Mouse (Mus musculus): Measurements from ENCODE around the gene Scn8a. TPM values are rescaled to one million over a fixed set of nuclear protein-coding genes. Genes with fewer than 3 reads are reported as not detected.
"Not testable (repeated sequence)": the region's sequence is repeated elsewhere in the genome, so short reads cannot be mapped to it uniquely, and the experiment has no call there.

The Scn8a gene
- 2.1 and 2.6 TPM in 2 replicates for polyA plus RNA-seq (2015; fragmentation: Nextera tagmentation; extraction: Ambion mirVana)

DNA sequence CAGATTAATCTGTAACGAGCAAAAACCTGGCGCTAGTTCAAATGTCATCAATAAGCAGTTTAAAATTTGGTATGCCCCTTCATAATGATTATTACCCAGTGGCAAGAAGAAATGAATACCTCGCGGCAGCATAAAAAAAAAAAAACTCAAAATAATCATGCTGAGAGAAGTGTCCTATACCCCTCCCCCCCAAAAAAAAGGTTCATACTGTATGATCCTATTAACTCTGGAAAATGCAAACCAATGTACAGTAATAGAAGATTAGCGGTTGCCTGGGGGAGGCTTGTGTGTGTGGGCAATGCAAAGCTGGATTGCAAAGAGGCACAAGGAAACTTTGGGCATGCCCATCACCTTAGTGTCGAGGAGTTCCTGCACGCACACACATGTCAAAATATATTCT, at the start of gene Scn8a:
Gene Scn8a (plus strand): TSS at position 301 of the 400 bp plus-strand sequence.
- peak within 1 kb of the TSS; percentile 92 for H3K4me2 ChIP-seq (replicated peaks)
- 76% methylated on average over 7 of the region's 7 CpGs for WGBS
- peaks cover 32% of the 10 kb centered on the region for H3K27me3 ChIP-seq (replicated peaks)
- peaks cover 15% of the 10 kb centered on the region for H3K4me1 ChIP-seq (replicated peaks)
- ATAC-seq, result no peak
- no peak within 1 kb of the TSS for H3K27ac ChIP-seq
- peak within 1 kb of the TSS; percentile 32; the same call in 1 of the 2 replicates for H3K9ac ChIP-seq
- H3K36me3 ChIP-seq, result no peaks in the 10 kb centered on the region
- H3K9me3 ChIP-seq, result no peaks in the 10 kb centered on the region
- peak within 1 kb of the TSS; percentile 69 for H3K4me3 ChIP-seq (replicated peaks)

DNA sequence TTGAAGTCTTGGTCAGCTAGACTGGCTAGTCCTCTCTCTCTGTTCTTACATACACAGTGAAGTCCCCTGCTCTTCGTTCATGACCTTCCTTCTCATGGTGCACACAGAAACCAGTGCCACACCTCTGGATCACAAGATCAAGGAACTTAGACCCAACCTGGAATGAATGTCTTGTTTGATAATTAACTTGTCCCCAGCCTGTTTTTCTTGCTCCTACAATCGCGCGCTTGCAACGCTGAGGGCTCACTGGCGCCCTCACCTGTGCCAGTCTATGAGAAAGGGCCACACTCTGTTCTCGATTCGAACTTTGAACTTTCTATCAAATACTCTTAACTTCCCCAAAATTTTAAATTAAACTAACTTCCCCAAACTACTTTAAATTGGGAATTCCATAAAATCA, 47.8 kb upstream of the Scn8a start:
- 0 out of 2 replicates have a peak overlapping the region, but pooled peaks have one; percentile 11 for H3K4me2 ChIP-seq (replicated peaks)

DNA sequence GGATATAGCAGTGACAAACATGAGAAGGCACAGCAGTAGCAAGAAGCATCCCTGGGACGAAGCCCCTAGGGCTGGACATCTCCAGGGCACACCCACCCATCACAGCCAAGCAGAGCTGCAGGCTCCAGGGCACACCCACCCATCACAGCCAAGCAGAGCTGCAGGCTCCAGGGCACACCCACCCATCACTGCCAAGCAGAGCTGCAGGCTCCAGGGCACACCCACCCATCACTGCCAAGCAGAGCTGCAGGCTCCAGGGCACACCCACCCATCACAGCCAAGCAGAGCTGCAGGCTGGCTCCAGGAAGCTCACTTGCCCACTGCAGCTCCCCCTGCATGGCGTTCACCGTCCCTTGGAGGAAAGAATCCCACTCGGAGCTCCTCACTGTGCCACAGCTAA, 47.3 kb upstream of the Scn8a start:
- H3K27me3 ChIP-seq (replicated peaks); H3K27ac ChIP-seq; H3K9ac ChIP-seq; H3K4me3 ChIP-seq (replicated peaks); H3K4me2 ChIP-seq (replicated peaks); H3K9me3 ChIP-seq; H3K36me3 ChIP-seq; ATAC-seq; H3K4me1 ChIP-seq (replicated peaks): not testable (repeated sequence)
- 71% methylated on average over 4 of the region's 4 CpGs for WGBS

More for the DNA sequence above, 47.8 kb upstream of the Scn8a start:
- peak overlapping the region; percentile 77 for H3K27ac ChIP-seq
- peaks cover 5% of the 10 kb centered on the region for H3K4me1 ChIP-seq (replicated peaks)
- no peak overlapping the region for H3K9ac ChIP-seq
- 48% methylated on average over 8 of the region's 8 CpGs for WGBS
- no peak overlapping the region for H3K4me3 ChIP-seq (replicated peaks)
- ATAC-seq, result peak; percentile 83
- no peaks in the 10 kb centered on the region for H3K27me3 ChIP-seq (replicated peaks)
- no peaks in the 10 kb centered on the region for H3K9me3 ChIP-seq
- no peaks in the 10 kb centered on the region for H3K36me3 ChIP-seq

DNA sequence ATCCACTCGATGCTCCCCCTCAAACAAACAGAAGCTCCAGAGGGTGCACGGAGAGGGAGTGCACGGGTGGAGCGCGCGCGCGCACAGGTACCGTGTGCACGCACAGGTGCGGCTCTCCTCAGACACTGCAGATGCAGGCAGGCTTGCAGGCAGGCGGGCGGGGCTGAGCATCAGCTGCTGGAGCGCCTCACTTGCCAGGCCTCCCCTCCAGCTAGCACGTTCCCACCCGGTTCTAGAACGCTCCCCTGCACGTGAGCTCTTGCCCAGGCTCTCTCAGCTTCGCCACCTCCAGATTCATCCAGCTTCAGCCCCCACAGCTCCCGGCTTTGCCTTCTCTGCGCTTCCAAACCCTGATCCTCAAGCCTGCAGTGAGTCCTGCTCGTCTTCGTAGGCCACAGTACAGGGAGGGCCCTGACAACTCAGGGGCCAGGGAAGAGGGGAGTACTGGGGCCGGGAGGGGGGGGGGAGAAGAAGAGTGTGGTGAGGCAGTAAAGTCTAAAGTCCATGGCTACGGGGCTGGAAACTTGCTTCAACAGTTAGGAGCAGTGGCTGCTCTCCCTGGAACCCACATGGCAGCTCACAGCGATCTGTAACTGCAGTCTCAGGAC, 44.3 kb upstream of the Scn8a start:
- no peaks in the 10 kb centered on the region for H3K36me3 ChIP-seq
- H3K4me2 ChIP-seq (replicated peaks), result peak overlapping the region; percentile 53
- H3K4me3 ChIP-seq (replicated peaks), result no peak overlapping the region; the same call in 1 of the 2 replicates
- H3K9ac ChIP-seq, result no peak overlapping the region
- no peaks in the 10 kb centered on the region for H3K9me3 ChIP-seq
- H3K27me3 ChIP-seq (replicated peaks), result no peaks in the 10 kb centered on the region
- peak; percentile 65 for ATAC-seq
- peaks cover 5% of the 10 kb centered on the region for H3K4me1 ChIP-seq (replicated peaks)
- WGBS, result 13% methylated on average over 26 of the region's 26 CpGs
- peak overlapping the region; percentile 4; the same call in 1 of the 2 replicates for H3K27ac ChIP-seq

DNA sequence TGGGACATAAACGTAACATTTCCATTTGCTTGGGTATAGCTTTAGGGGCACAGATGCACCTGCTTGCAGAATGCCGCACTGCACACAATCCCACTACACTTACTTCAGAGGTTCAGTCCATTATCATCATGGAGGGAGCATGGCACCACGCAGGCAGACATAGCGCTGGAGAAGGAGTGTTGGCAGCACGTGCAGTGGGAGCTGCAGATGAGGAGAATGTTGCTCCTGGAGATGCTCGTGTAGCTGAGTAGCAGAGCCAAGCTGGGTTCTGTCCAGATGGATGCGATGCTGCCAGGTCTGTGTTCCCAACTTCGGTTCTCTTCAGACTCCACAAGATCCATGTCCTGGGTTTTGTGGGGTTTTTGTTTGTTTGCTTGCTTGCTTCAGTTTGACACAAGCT, 43.6 kb upstream of the Scn8a start:
- Histone ChIP-seq H3K36me3 (no peaks in the 10 kb centered on the region), H3K9me3 (no peaks in the 10 kb centered on the region), H3K27me3 (replicated peaks) (no peaks in the 10 kb centered on the region), H3K4me3 (replicated peaks) (no peak overlapping the region), H3K9ac (no peak overlapping the region), H3K4me1 (replicated peaks) (peaks cover 5% of the 10 kb centered on the region), H3K27ac (no peak overlapping the region), H3K4me2 (replicated peaks) (peak overlapping the region; percentile 53; the same call in 1 of the 2 replicates)
- ATAC-seq, result no peak
- 84% methylated on average over 8 of the region's 8 CpGs for WGBS

DNA sequence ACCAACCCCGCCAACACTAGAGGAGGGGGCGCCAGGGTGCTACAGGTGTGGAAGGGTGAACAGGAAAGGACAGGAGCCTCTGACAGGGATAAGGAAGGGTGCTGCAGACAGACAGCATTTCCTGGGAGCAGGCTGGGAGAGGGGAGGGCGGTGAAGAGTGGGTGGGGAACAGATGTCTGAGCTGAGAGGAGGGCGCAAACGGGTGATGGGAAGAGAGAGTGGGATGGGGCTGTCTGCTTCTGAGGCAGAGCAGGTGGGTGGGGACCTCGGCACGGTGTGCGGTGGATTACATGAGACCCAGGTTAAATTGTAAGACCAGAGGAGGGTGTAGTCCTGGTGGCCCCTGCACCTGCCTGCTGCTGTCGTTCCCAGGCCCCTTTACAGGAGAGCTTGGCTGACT, 39.9 kb upstream of the Scn8a start:
- Histone ChIP-seq H3K4me2 (replicated peaks) (no peak overlapping the region), H3K9me3 (no peaks in the 10 kb centered on the region), H3K4me3 (replicated peaks) (no peak overlapping the region), H3K4me1 (replicated peaks) (peaks cover 5% of the 10 kb centered on the region), H3K27ac (no peak overlapping the region; the same call in 1 of the 2 replicates), H3K9ac (no peak overlapping the region), H3K36me3 (no peaks in the 10 kb centered on the region), H3K27me3 (replicated peaks) (no peaks in the 10 kb centered on the region)
- ATAC-seq, result peak; percentile 48
- 67% methylated on average over 9 of the region's 9 CpGs for WGBS

DNA sequence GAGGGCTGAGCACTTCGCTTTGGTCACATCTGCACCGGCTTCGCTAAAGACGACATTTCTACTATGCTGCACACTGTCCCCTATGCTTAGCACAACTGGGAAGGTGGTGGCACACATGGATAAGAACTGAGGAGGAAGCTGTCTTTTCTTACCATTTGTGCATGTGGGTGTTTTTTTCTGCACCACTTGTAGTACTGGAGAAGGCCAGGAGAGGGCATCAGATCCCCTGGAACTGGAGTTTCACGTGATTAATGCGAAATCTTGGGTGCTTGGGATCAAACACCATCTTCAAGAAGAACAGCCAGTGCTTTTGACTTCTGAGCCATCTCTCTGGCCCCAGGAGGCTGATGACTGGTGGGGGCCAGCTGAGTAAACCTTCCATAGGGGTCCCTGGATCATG, 39.0 kb upstream of the Scn8a start:
- Histone ChIP-seq H3K4me1 (replicated peaks) (no peaks in the 10 kb centered on the region), H3K27me3 (replicated peaks) (no peaks in the 10 kb centered on the region), H3K27ac (no peak overlapping the region), H3K36me3 (no peaks in the 10 kb centered on the region), H3K9ac (no peak overlapping the region), H3K9me3 (no peaks in the 10 kb centered on the region), H3K4me3 (replicated peaks) (no peak overlapping the region), H3K4me2 (replicated peaks) (no peak overlapping the region)
- 61% methylated on average over 6 of the region's 6 CpGs for WGBS
- no peak for ATAC-seq

DNA sequence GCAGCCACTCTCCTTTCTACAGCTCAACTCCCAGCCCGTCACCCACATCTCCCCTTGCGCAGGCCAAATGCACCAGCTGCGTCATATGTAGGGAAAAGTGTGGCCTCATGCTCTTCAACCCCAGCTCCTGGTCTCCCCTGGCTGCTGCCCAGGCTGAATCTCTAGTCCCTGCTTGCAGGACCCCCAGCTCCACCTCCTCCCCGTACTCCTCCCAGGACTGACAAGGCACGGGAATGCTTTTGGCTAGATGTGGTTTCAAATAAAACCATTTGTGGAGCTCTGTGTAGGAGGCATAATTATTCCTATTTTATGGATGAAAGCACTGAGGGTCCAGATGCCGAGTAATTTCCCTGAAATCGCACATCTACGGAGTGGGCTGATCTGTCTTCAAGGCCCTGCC, 37.5 kb upstream of the Scn8a start:
- Histone ChIP-seq H3K36me3 (no peaks in the 10 kb centered on the region), H3K27ac (no peak overlapping the region), H3K9me3 (no peaks in the 10 kb centered on the region), H3K4me2 (replicated peaks) (no peak overlapping the region), H3K4me3 (replicated peaks) (no peak overlapping the region), H3K4me1 (replicated peaks) (no peaks in the 10 kb centered on the region), H3K27me3 (replicated peaks) (no peaks in the 10 kb centered on the region), H3K9ac (no peak overlapping the region)
- WGBS, result 87% methylated on average over 8 of the region's 8 CpGs
- no peak for ATAC-seq

DNA sequence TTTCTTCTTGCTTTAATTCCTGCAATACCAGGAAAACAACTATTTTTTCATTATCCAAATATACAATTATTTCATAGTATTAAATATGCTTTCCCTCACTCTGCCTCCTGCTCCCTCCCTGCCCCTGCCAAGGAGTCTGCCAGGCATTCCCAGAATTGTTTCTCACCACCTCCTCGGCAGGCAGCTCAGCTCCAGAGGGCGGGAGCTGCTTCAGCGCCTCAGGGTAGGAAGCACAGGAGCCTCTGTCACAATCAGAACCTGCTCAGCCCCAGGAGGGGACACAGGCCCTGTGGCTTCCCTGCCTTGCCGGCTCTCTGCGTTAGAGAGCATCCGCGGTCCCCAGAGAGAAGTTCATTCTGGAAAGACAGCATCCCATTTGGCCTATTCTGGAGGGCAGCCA, 36.9 kb upstream of the Scn8a start:
- Histone ChIP-seq H3K4me2 (replicated peaks) (no peak overlapping the region), H3K9me3 (no peaks in the 10 kb centered on the region), H3K4me3 (replicated peaks) (no peak overlapping the region), H3K27me3 (replicated peaks) (no peaks in the 10 kb centered on the region), H3K9ac (no peak overlapping the region), H3K27ac (no peak overlapping the region), H3K4me1 (replicated peaks) (no peaks in the 10 kb centered on the region), H3K36me3 (no peaks in the 10 kb centered on the region)
- 37% methylated on average over 7 of the region's 7 CpGs for WGBS
- ATAC-seq, result no peak

DNA sequence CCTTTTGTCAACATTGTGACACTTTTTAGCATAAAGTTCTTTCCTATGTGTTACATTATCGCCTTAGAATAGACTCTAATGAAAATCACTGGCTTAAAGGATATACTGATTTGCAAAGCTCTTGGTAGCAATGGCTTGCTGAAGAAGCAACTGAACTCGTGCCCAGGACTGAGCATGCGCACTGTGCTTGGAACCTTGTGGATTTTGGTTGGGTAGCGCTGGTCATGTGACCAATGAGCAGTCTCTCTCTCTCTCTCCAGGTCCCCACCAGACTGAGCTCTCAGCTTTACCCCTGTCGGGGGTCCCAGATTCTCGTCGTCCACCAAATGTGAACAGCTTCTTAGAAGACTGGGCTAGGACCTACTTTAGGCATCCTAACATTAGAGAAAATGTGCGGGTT, 32.9 kb upstream of the Scn8a start:
- 78% methylated on average over 8 of the region's 8 CpGs for WGBS
- H3K9me3 ChIP-seq, result no peaks in the 10 kb centered on the region
- ATAC-seq, result no peak
- no peaks in the 10 kb centered on the region for H3K4me1 ChIP-seq (replicated peaks)
- no peak overlapping the region for H3K9ac ChIP-seq
- H3K4me3 ChIP-seq (replicated peaks), result no peak overlapping the region
- H3K27ac ChIP-seq, result no peak overlapping the region
- no peaks in the 10 kb centered on the region for H3K27me3 ChIP-seq (replicated peaks)
- H3K4me2 ChIP-seq (replicated peaks), result no peak overlapping the region
- no peaks in the 10 kb centered on the region for H3K36me3 ChIP-seq

DNA sequence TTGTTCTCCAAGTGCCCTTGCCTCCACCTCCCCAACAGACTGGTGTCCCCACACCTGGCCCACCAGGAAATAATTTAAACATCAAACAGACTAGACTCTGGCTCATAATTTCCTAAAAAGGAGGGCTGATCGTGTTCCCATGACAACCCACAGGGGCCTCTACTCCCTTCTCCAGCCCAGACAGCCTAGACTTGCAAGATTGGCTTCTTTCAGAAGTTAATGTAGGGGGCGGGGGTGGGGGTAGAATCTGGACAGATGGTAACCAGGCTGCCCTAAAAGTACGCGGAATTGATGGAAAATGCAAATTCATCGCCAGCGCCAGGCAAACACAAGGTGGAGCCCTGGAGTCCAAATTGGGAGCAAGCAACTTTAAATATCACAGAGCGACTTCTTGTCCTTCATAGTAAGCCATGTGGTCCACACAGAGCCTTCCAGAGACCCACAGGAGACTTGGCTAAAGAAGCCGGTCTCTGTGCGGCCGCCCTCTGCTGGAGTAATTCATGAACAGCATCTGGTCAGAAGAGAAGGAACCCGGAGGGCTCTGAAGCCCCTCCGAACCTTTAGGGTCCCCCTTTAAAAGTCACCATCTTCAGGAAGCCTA, 31.0 kb upstream of the Scn8a start:
- no peak overlapping the region for H3K4me2 ChIP-seq (replicated peaks)
- WGBS, result 34% methylated on average over 12 of the region's 12 CpGs
- peak; percentile 39; the same call in 1 of the 2 replicates for ATAC-seq

DNA sequence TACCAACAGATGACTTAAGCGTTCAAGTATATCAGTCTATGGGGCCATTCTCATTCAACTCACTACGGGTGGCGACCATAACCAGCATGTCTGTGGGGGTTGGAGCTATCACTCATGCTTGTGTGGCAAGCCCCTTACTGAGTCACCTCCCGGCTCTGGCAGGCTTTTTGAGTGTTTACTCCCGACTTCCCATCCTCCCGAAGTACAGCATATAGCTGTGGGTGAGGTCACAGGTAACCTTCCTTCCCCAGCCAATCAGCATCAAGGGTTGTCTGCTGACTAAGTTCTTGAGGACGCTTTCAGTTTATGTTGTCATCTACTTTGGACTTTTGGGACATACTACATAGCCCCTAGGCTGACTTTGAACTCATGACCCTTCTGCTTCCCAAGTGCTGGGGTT, 25.3 kb upstream of the Scn8a start:
- no peaks in the 10 kb centered on the region for H3K27me3 ChIP-seq (replicated peaks)
- peaks cover 7% of the 10 kb centered on the region for H3K4me1 ChIP-seq (replicated peaks)
- no peak overlapping the region for H3K4me3 ChIP-seq (replicated peaks)
- H3K27ac ChIP-seq, result no peak overlapping the region
- no peaks in the 10 kb centered on the region for H3K36me3 ChIP-seq
- H3K4me2 ChIP-seq (replicated peaks), result no peak overlapping the region
- no peak for ATAC-seq
- no peaks in the 10 kb centered on the region for H3K9me3 ChIP-seq
- H3K9ac ChIP-seq, result no peak overlapping the region
- WGBS, result 74% methylated on average over 7 of the region's 7 CpGs

More for the DNA sequence above, 31.0 kb upstream of the Scn8a start:
- H3K9me3 ChIP-seq, result no peaks in the 10 kb centered on the region
- no peaks in the 10 kb centered on the region for H3K27me3 ChIP-seq (replicated peaks)
- no peak overlapping the region for H3K27ac ChIP-seq
- H3K9ac ChIP-seq, result no peak overlapping the region
- no peaks in the 10 kb centered on the region for H3K36me3 ChIP-seq
- no peak overlapping the region for H3K4me3 ChIP-seq (replicated peaks)
- no peaks in the 10 kb centered on the region for H3K4me1 ChIP-seq (replicated peaks)
